ENCODE assay signal across 7 mouse cellular contexts in the genomic region with DNA sequence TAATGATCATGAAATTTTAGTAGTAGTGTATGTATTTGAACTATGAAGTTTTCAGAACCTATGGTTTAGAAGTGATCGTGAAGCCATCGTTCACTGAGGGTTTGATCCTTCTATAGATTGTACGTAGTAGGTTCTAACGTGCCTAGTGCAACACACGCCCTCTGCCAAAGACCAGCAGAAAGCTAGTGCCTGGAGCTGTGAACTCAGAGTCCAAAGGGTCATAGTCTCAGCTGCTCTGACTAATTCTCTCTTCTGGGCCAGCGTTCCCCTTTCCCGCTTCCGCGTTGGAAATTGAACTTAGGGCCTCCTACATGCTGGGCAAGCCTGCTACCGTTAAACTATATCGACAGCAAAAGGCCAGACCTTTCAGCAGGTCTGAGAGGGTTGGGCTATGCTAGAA. TPM values are rescaled to one million over a fixed set of nuclear protein-coding genes. Genes with fewer than 3 reads are reported as not detected.
DNase-seq lines count a peak whose midpoint lies in the region; ATAC-seq lines count a peak whose summit lies in the region.

No protein-coding gene starts in this region.

- H3K36me3 ChIP-seq in embryonic facial prominence, embryonic 14.5 days (ENCODE audit: control insufficient read depth, insufficient read depth, low read length) = no peaks in the 10 kb centered on the region
- H3K36me3 ChIP-seq in heart, embryonic 15.5 days = no peaks in the 10 kb centered on the region
- H3K36me3 ChIP-seq in midbrain, embryonic 16.5 days (ENCODE audit: control insufficient read depth, insufficient read depth, low read length) = no peaks in the 10 kb centered on the region

- DNase-seq in embryonic facial prominence, embryonic 14.5 days (ENCODE audit: low spot score) = no peak
- DNase-seq in kidney, postnatal 25 days = peak; percentile 74 to 86
- DNase-seq in left cerebral cortex, postnatal 25 days (ENCODE audit: low spot score in 2 of 2) = no peak
- DNase-seq in cerebellum, adult 9-11 months = no peak
- no peak for DNase-seq in right cerebral cortex, postnatal 14 days

- 15% methylated on average over 11 of the region's 11 CpGs for WGBS in embryonic facial prominence, embryonic 14.5 days
- 27% methylated on average over 11 of the region's 11 CpGs for WGBS in heart, embryonic 15.5 days
- 14% methylated on average over 11 of the region's 11 CpGs for WGBS in midbrain, embryonic 16.5 days

- peak overlapping the region; percentile 92 for H3K4me3 ChIP-seq in embryonic facial prominence, embryonic 14.5 days (ENCODE audit: low read depth, low read length)
- peak overlapping the region; percentile 88 for H3K4me3 ChIP-seq in heart, embryonic 15.5 days
- no peak overlapping the region for H3K4me3 ChIP-seq in midbrain, embryonic 16.5 days (ENCODE audit: low read depth, low read length)

- H3K9me3 ChIP-seq in embryonic facial prominence, embryonic 14.5 days (ENCODE audit: control insufficient read depth, low read length) = no peaks in the 10 kb centered on the region
- H3K9me3 ChIP-seq in heart, embryonic 15.5 days (replicated peaks) = no peaks in the 10 kb centered on the region
- no peaks in the 10 kb centered on the region for H3K9me3 ChIP-seq in midbrain, embryonic 16.5 days (replicated peaks; ENCODE audit: control insufficient read depth, low read length, poor library complexity, severe bottlenecking)

- H3K27ac ChIP-seq in embryonic facial prominence, embryonic 14.5 days (replicated peaks; ENCODE audit: low read depth, low read length) = peak overlapping the region; percentile 97; the same call in 1 of the 2 replicates
- H3K27ac ChIP-seq in heart, embryonic 15.5 days = peak overlapping the region; percentile 99
- H3K27ac ChIP-seq in midbrain, embryonic 16.5 days (ENCODE audit: low read length) = no peak overlapping the region

- intact Hi-C loops in left cerebral cortex, postnatal 25 days (cut with DNase I) = no loop called here

- peaks cover 10% of the 10 kb centered on the region for H3K4me1 ChIP-seq in embryonic facial prominence, embryonic 14.5 days (ENCODE audit: control insufficient read depth, insufficient read depth, low read length)
- H3K4me1 ChIP-seq in heart, embryonic 15.5 days (replicated peaks) = peaks cover 42% of the 10 kb centered on the region
- peaks cover 25% of the 10 kb centered on the region for H3K4me1 ChIP-seq in midbrain, embryonic 16.5 days (ENCODE audit: control insufficient read depth, insufficient read depth, low read length)

- peak overlapping the region; percentile 92; the same call in 1 of the 2 replicates for H3K9ac ChIP-seq in embryonic facial prominence, embryonic 14.5 days (ENCODE audit: low read depth, low read length)
- H3K9ac ChIP-seq in heart, embryonic 15.5 days = no peak overlapping the region
- H3K9ac ChIP-seq in midbrain, embryonic 16.5 days (ENCODE audit: low read depth, low read length) = no peak overlapping the region

- no peak for ATAC-seq in embryonic facial prominence, embryonic 14.5 days (ENCODE audit: low read depth)
- ATAC-seq in heart, embryonic 15.5 days (replicated peaks; ENCODE audit: insufficient number of reproducible peaks, insufficient read depth, low FRiP score, low read depth) = no peak
- no peak for ATAC-seq in midbrain, embryonic 16.5 days

- H3K27me3 ChIP-seq in embryonic facial prominence, embryonic 14.5 days (replicated peaks; ENCODE audit: control insufficient read depth, insufficient read depth, low read length) = no peaks in the 10 kb centered on the region
- no peaks in the 10 kb centered on the region for H3K27me3 ChIP-seq in heart, embryonic 15.5 days
- H3K27me3 ChIP-seq in midbrain, embryonic 16.5 days (ENCODE audit: control insufficient read depth, insufficient read depth, low read depth, low read length) = peaks cover 5% of the 10 kb centered on the region

- H3K4me2 ChIP-seq in embryonic facial prominence, embryonic 14.5 days (ENCODE audit: low read depth, low read length) = peak overlapping the region; percentile 90
- H3K4me2 ChIP-seq in heart, embryonic 15.5 days = peak overlapping the region; percentile 92
- H3K4me2 ChIP-seq in midbrain, embryonic 16.5 days (ENCODE audit: low read length) = peak overlapping the region; percentile 74; the same call in 1 of the 2 replicates

RNA-seq across cellular contexts. Expression of gene Sbf2, which starts 1.1 kb away (rescaled TPM):
- 24.8 and 24.9 TPM in 2 replicates for polyA plus RNA-seq in embryonic facial prominence, embryonic 14.5 days (2014; fragmentation: Nextera tagmentation; extraction: Ambion mirVana)
- polyA plus RNA-seq in heart, embryonic 15.5 days (2015; fragmentation: Nextera tagmentation; extraction: Ambion mirVana) = 30.8 TPM in 2 replicates
- 57.1 and 66.3 TPM in 2 replicates for polyA plus RNA-seq in midbrain, embryonic 16.5 days (2015; fragmentation: Nextera tagmentation; extraction: Ambion mirVana)
- 10 to 100 TPM; 58.3 to 70.2 TPM for total RNA-seq in left cerebral cortex, postnatal 25 days (2021)

RNA-seq across cellular contexts. Expression of gene Adm, which starts 11.7 kb away (rescaled TPM):
- 3.8 TPM in 2 replicates for polyA plus RNA-seq in embryonic facial prominence, embryonic 14.5 days (2014; fragmentation: Nextera tagmentation; extraction: Ambion mirVana)
- polyA plus RNA-seq in heart, embryonic 15.5 days (2015; fragmentation: Nextera tagmentation; extraction: Ambion mirVana) = 18.4 and 20.5 TPM in 2 replicates
- 3.9 and 4.9 TPM in 2 replicates for polyA plus RNA-seq in midbrain, embryonic 16.5 days (2015; fragmentation: Nextera tagmentation; extraction: Ambion mirVana)
- total RNA-seq in left cerebral cortex, postnatal 25 days (2021) = 1 to 10 TPM; 2.0 to 2.3 TPM

Comparison
In these comparisons a context has a peak if more than half of its experiments do, and no peak if none do; other contexts are left out.
1. DNase-seq: peak in kidney, postnatal 25 days (2 of 2); none in embryonic facial prominence, embryonic 14.5 days (single experiment), left cerebral cortex, postnatal 25 days (0 of 2), cerebellum, adult 9-11 months (single experiment) and right cerebral cortex, postnatal 14 days (single experiment).
2. Peak in every context shown above with its lines, with median percentiles within 50 percentile points of each other: H3K4me2 ChIP-seq.